In genomic region chr9:101061035-101061434, GRCm38 (mm10) we compare ENCODE assay signal across 11 mouse cellular contexts. TPM values are rescaled to one million over a fixed set of nuclear protein-coding genes. Genes with fewer than 3 reads are reported as not detected.
A peak's percentile ranks its signal among the peaks of the same experiment; 100 is the strongest.
DNase-seq lines count a peak whose midpoint lies in the region; ATAC-seq and TF ChIP-seq lines count a peak whose summit lies in the region.
"Had no signal": no experiment of that assay in that cellular context is flagged by ENCODE, and none has a peak within 500 bp of the region (broad histone marks: within the 10 kb centered on the region; RNA-seq: fewer than 3 reads in every experiment).

No protein-coding gene starts in this region.

- no peaks in the 10 kb centered on the region for H3K36me3 ChIP-seq in heart, postnatal 0 days (replicated peaks; ENCODE audit: control insufficient read depth, insufficient read depth, low read length)
- no peaks in the 10 kb centered on the region for H3K36me3 ChIP-seq in heart, embryonic 12.5 days
- H3K36me3 ChIP-seq in thymus, adult 2 months (ENCODE audit: control insufficient read depth, insufficient read depth, low read length): no peaks in the 10 kb centered on the region
- no peaks in the 10 kb centered on the region for H3K36me3 ChIP-seq in kidney, adult 2 months (ENCODE audit: control insufficient read depth, insufficient read depth, low read length)

- H3K4me3 ChIP-seq in heart, postnatal 0 days (ENCODE audit: low read depth, low read length): no peak overlapping the region
- H3K4me3 ChIP-seq in heart, embryonic 12.5 days: no peak overlapping the region
- H3K4me3 ChIP-seq in thymus, adult 2 months (ENCODE audit: control insufficient read depth, insufficient read depth, low read length): no peak overlapping the region
- no peak overlapping the region for H3K4me3 ChIP-seq in kidney, adult 2 months (ENCODE audit: insufficient read depth, low read depth, low read length)
- H3K4me3 ChIP-seq: myocyte had no signal

- H3K27ac ChIP-seq in heart, postnatal 0 days (ENCODE audit: low read depth): peak overlapping the region; percentile 30; the same call in 1 of the 2 replicates
- H3K27ac ChIP-seq in heart, embryonic 12.5 days (ENCODE audit: poor library complexity, severe bottlenecking): no peak overlapping the region
- H3K27ac ChIP-seq in thymus, adult 2 months (ENCODE audit: control insufficient read depth, insufficient read depth, low read length): peak overlapping the region; percentile 99
- H3K27ac ChIP-seq in kidney, adult 2 months (ENCODE audit: insufficient read depth, low read depth, low read length): no peak overlapping the region

- TF ChIP-seq CTCF in heart, postnatal 0 days (IDR thresholded peaks at IDR 0.05; ENCODE audit: low read depth): no peak
- no peak for TF ChIP-seq CTCF in thymus, adult 2 months (IDR thresholded peaks at IDR 0.05; ENCODE audit: borderline replicate concordance, control insufficient read depth, extremely low read depth, insufficient read depth, low read length, poor library complexity)
- TF ChIP-seq CTCF in kidney, adult 2 months (conservative IDR thresholded peaks at IDR 0.05; ENCODE audit: insufficient read depth, insufficient read length, low read depth, low read length): no peak

- no peak for TF ChIP-seq POLR2A in thymus, adult 2 months (IDR thresholded peaks at IDR 0.05; ENCODE audit: control insufficient read depth, extremely low read depth, insufficient read depth, low read length, poor library complexity)
- no peak for TF ChIP-seq POLR2A in kidney, adult 2 months (IDR thresholded peaks at IDR 0.05; ENCODE audit: low read depth, low read length)

- TF ChIP-seq EP300 in heart, postnatal 0 days (IDR thresholded peaks at IDR 0.05; ENCODE audit: low read depth): no peak

- no peak overlapping the region for H3K9ac ChIP-seq in heart, postnatal 0 days (replicated peaks; ENCODE audit: low read depth, low read length)
- no peak overlapping the region for H3K9ac ChIP-seq in heart, embryonic 12.5 days

- no peaks in the 10 kb centered on the region for H3K27me3 ChIP-seq in heart, postnatal 0 days (ENCODE audit: control insufficient read depth, insufficient read depth, low read length)
- no peaks in the 10 kb centered on the region for H3K27me3 ChIP-seq in heart, embryonic 12.5 days (replicated peaks)
- no peaks in the 10 kb centered on the region for H3K27me3 ChIP-seq in thymus, adult 2 months (ENCODE audit: control insufficient read depth, insufficient read depth, low read length)
- no peaks in the 10 kb centered on the region for H3K27me3 ChIP-seq in kidney, adult 2 months (replicated peaks; ENCODE audit: control insufficient read depth, insufficient read depth, low read length)

- no peaks in the 10 kb centered on the region for H3K9me3 ChIP-seq in heart, postnatal 0 days (replicated peaks; ENCODE audit: control insufficient read depth, low read length)
- H3K9me3 ChIP-seq in heart, embryonic 12.5 days (replicated peaks): peaks cover 3% of the 10 kb centered on the region; the same call in 1 of the 2 replicates

- H3K4me1 ChIP-seq in heart, postnatal 0 days (ENCODE audit: control insufficient read depth, insufficient read depth): no peaks in the 10 kb centered on the region
- H3K4me1 ChIP-seq in heart, embryonic 12.5 days (replicated peaks): no peaks in the 10 kb centered on the region
- peaks cover 6% of the 10 kb centered on the region for H3K4me1 ChIP-seq in thymus, adult 2 months (replicated peaks; ENCODE audit: control insufficient read depth, insufficient read depth, low read length)
- no peaks in the 10 kb centered on the region for H3K4me1 ChIP-seq in kidney, adult 2 months (ENCODE audit: control insufficient read depth, insufficient read depth, low read length)

- ATAC-seq in heart, postnatal 0 days (ENCODE audit: insufficient read depth, low read depth): no peak
- ATAC-seq in heart, embryonic 12.5 days (ENCODE audit: insufficient number of reproducible peaks, low FRiP score): no peak
- peak; percentile 91 for ATAC-seq in megakaryocyte progenitor cell, adult 5-6 weeks (replicated peaks; ENCODE audit: poor library complexity)

- H3K4me2 ChIP-seq in heart, postnatal 0 days (ENCODE audit: low read depth, low read length): no peak overlapping the region
- H3K4me2 ChIP-seq in heart, embryonic 12.5 days: no peak overlapping the region

- no peak for DNase-seq in heart, postnatal 0 days (ENCODE audit: low spot score)
- peak; percentile 84 for DNase-seq in R1 (ENCODE audit: low read depth, low spot score)
- DNase-seq in thymus, adult 2 months: peak; percentile 82
- DNase-seq in kidney, adult 9 months: no peak
- no peak for DNase-seq in kidney, adult 2 months
- no peak for DNase-seq in urinary bladder, postnatal 36 days (ENCODE audit: low spot score in 2 of 2)
- DNase-seq: kidney, postnatal 4 days; retina, postnatal 1 day had no signal

- 73% methylated on average over 11 of the region's 11 CpGs for WGBS in heart, postnatal 0 days
- WGBS in heart, embryonic 12.5 days: 70% methylated on average over 11 of the region's 11 CpGs
- WGBS in thymus, adult 2 months: 22% methylated on average over 11 of the region's 11 CpGs
- 68% methylated on average over 11 of the region's 11 CpGs for WGBS in kidney, adult 2 months

RNA-seq across cellular contexts. Expression of gene Msl2, which starts 12.9 kb away (rescaled TPM):
- total RNA-seq in heart, postnatal 0 days (2014; rRNA removed; ENCODE audit: low replicate concordance): 14.3 and 17.8 TPM in 2 replicates
- 2.6 and 3.0 TPM in 2 replicates for polyA plus RNA-seq in heart, postnatal 0 days (2015; fragmentation: Nextera tagmentation; extraction: Ambion mirVana)
- polyA plus RNA-seq in heart, embryonic 12.5 days (2016; fragmentation: Nextera tagmentation; extraction: Ambion mirVana): 5.3 and 6.0 TPM in 2 replicates
- total RNA-seq in megakaryocyte progenitor cell, adult 5-6 weeks (2015): 94.2 and 94.6 TPM in 2 replicates
- total RNA-seq in megakaryocyte progenitor cell, adult 5-6 weeks (2017): 37.1 and 45.2 TPM in 2 replicates
- 64.0 and 91.7 TPM in 2 replicates for polyA plus RNA-seq in thymus, adult 2 months (2012; rRNA removed)
- 17.7 and 18.6 TPM in 2 replicates for polyA plus RNA-seq in kidney, adult 2 months (2012; rRNA removed)

RNA-seq across cellular contexts. Expression of gene Pccb, which starts 26.3 kb away (rescaled TPM):
- 80.8 and 80.9 TPM in 2 replicates for total RNA-seq in heart, postnatal 0 days (2014; rRNA removed; ENCODE audit: low replicate concordance)
- 30.5 and 32.2 TPM in 2 replicates for polyA plus RNA-seq in heart, postnatal 0 days (2015; fragmentation: Nextera tagmentation; extraction: Ambion mirVana)
- 21.6 TPM in 2 replicates for polyA plus RNA-seq in heart, embryonic 12.5 days (2016; fragmentation: Nextera tagmentation; extraction: Ambion mirVana)
- total RNA-seq in megakaryocyte progenitor cell, adult 5-6 weeks (2015): 19.4 and 21.7 TPM in 2 replicates
- 16.0 and 18.2 TPM in 2 replicates for total RNA-seq in megakaryocyte progenitor cell, adult 5-6 weeks (2017)
- polyA plus RNA-seq in thymus, adult 2 months (2012; rRNA removed): 43.4 and 43.8 TPM in 2 replicates
- polyA plus RNA-seq in kidney, adult 2 months (2012; rRNA removed): 341 and 354 TPM in 2 replicates

Comparison
In these comparisons a context has a peak if more than half of its experiments do, and no peak if none do; other contexts are left out.
1. H3K27ac ChIP-seq: peak in heart, postnatal 0 days (single experiment) and thymus, adult 2 months (single experiment); none in heart, embryonic 12.5 days (single experiment) and kidney, adult 2 months (single experiment).
2. DNase-seq: peak in R1 (single experiment) and thymus, adult 2 months (single experiment); none in heart, postnatal 0 days (single experiment), kidney, adult 9 months (single experiment), kidney, adult 2 months (single experiment) and urinary bladder, postnatal 36 days (0 of 2).